Mouse (Mus musculus) heart, postnatal 10 days (tissue): ENCODE measurements at regions not wholly inside any gene's neighbourhood (a gene's known extent, or its start where the extent isn't known, plus 50 kb on each side); places are given as distances from the start of the nearest gene placed in this dataset.

ENCODE experiments used
- DNase-seq, 2 experiments: peaks; one replicate each; pipeline ENCODE4 v3.0.0; 2021
- intact Hi-C: fragments of 180-260 bp; cut with DNase I; formaldehyde crosslinking; loops from one replicate; pipeline ENCODE4 v1.15.1; 2025

- intact Hi-C loops, result no loop called here
- no peak for DNase-seq
Observed at GRCm38 (mm10) chr3:52717324-52717723, 299.7 kb downstream of the Cog6 start.

- intact Hi-C loops, result no loop called here
- DNase-seq, result peak; percentile 13 to 17
Observed at GRCm38 (mm10) chr3:52712151-52712550, 304.9 kb downstream of the Cog6 start.

- intact Hi-C loops, result no loop called here
- DNase-seq, result no peak
Observed at GRCm38 (mm10) chr3:52711133-52711532, 305.9 kb downstream of the Cog6 start.

- intact Hi-C loops, result no loop called here
Observed at GRCm38 (mm10) chr3:52708746-52709145, 308.3 kb downstream of the Cog6 start.

GRCm38 (mm10) chr3:52708301-52708700, 308.7 kb downstream of the Cog6 start:
- DNase-seq, result peak; percentile 22 to 25
- intact Hi-C loops, result no loop called here

More at GRCm38 (mm10) chr3:52708746-52709145, 308.3 kb downstream of the Cog6 start:
- no peak for DNase-seq

GRCm38 (mm10) chr3:52706626-52707025, 310.4 kb downstream of the Cog6 start:
- intact Hi-C loops, result no loop called here
- DNase-seq, result no peak

- intact Hi-C loops, result no loop called here
- DNase-seq, result no peak
Observed at GRCm38 (mm10) chr3:52703751-52704150, 313.3 kb downstream of the Cog6 start.

- intact Hi-C loops, result no loop called here
- no peak for DNase-seq
Observed at GRCm38 (mm10) chr3:52702962-52703361, 314.1 kb downstream of the Cog6 start.

GRCm38 (mm10) chr3:52701601-52702000, 315.4 kb downstream of the Cog6 start:
- DNase-seq, result no peak
- intact Hi-C loops, result no loop called here

GRCm38 (mm10) chr3:52693813-52694212, 323.2 kb downstream of the Cog6 start:
- intact Hi-C loops, result no loop called here
- no peak for DNase-seq

GRCm38 (mm10) chr3:52685434-52686181, 331.4 kb downstream of the Cog6 start:
- DNase-seq, result peak; percentile 49 to 56
- intact Hi-C loops, result no loop called here

- intact Hi-C loops, result no loop called here
- DNase-seq, result no peak
Observed at GRCm38 (mm10) chr3:52680824-52681388, 336.1 kb downstream of the Cog6 start.

GRCm38 (mm10) chr3:52676886-52677670, 340.0 kb downstream of the Cog6 start:
- DNase-seq, result no peak
- intact Hi-C loops, result no loop called here

- DNase-seq, result no peak
- intact Hi-C loops, result no loop called here
Observed at GRCm38 (mm10) chr3:52670628-52671028, 346.4 kb downstream of the Cog6 start.

GRCm38 (mm10) chr3:52663161-52663602, 353.9 kb downstream of the Cog6 start:
- no peak for DNase-seq
- intact Hi-C loops, result no loop called here

- no peak for DNase-seq
- intact Hi-C loops, result no loop called here
Observed at GRCm38 (mm10) chr3:52662164-52662908, 354.7 kb downstream of the Cog6 start.

GRCm38 (mm10) chr3:52653006-52653405, 364.0 kb downstream of the Cog6 start:
- intact Hi-C loops, result no loop called here

GRCm38 (mm10) chr3:52652476-52652870, 364.6 kb downstream of the Cog6 start:
- DNase-seq, result no peak
- intact Hi-C loops, result no loop called here

More at GRCm38 (mm10) chr3:52653006-52653405, 364.0 kb downstream of the Cog6 start:
- no peak for DNase-seq

GRCm38 (mm10) chr3:52651862-52652475, 365.1 kb downstream of the Cog6 start:
- intact Hi-C loops, result no loop called here
- DNase-seq, result no peak

- no peak for DNase-seq
- intact Hi-C loops, result no loop called here
Observed at GRCm38 (mm10) chr3:52650071-52650470, 367.0 kb downstream of the Cog6 start.
